Mouse (Mus musculus) T-helper 1 cell (primary cell): ENCODE results near the gene Crb1.
"Not testable (repeated sequence)": the region's sequence is repeated elsewhere in the genome, so short reads cannot be mapped to it uniquely, and the experiment has no call there.

Source experiments
- in situ Hi-C: fragments of 300-600 bp; cut with MboI, MseI; formaldehyde crosslinking; loops from one replicate; pipeline ENCODE4 v1.15.1; 2025; ENCODE audit warnings: high pct_unique_total_duplicates

Gene Crb1

DNA sequence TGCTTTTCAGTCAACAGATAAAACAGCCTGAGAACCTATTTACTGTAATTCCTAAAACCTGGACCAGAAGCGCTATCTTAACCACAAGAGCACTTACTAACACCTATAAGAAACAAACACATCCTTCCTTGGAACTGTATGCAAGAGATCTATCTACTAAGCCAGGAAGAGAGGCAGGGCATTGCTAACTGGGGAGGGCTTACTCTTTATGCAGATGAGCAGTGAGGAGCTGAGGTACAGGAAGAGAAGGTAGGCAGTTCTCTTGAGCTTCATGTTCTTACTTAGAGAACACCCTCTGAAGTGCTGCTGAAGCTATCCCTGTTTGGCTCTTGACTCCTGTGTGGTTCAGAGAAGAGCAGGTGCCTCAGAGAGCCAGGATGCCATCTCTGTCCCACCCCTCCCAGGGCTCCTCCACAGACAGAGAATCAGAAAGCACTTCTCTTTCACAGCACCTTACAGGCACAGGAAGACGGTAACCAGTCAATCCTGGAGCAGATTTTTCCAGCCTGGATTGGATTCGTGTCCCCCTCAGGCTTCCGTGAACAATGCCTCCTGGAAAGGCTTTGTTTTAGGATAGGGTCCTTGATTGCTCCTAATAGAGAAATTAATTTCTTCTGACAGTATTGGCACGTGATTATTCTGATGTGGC lies at the start of gene Crb1:
Gene Crb1, minus strand, starts transcription at position 463 of the 649 bp plus-strand sequence.
- in situ Hi-C loops = no loop called here

DNA sequence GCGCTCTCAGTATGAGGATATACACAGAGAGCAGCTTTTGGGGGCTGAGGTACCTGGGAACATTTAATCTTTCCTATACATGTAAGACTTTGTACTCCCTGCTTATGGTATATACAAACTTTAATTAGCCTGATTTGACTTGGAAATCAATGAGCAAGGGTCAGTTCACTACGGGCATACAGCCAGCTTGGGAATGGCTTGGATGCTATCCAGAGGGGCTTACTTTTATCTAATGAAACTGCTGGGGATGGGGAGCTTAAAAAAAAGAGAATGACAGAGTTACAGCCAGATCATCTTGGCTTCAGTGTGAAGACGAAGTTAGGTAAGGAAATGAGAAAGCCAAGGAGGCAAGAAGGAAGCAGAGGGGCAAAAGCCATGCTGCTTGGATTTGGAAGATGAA lies 48.1 kb upstream of the Crb1 start:
- in situ Hi-C loops = loop anchor here (10.0 kb wide), 1 partner anchor 1260 kb away; no protein-coding TSS in a partner anchor

DNA sequence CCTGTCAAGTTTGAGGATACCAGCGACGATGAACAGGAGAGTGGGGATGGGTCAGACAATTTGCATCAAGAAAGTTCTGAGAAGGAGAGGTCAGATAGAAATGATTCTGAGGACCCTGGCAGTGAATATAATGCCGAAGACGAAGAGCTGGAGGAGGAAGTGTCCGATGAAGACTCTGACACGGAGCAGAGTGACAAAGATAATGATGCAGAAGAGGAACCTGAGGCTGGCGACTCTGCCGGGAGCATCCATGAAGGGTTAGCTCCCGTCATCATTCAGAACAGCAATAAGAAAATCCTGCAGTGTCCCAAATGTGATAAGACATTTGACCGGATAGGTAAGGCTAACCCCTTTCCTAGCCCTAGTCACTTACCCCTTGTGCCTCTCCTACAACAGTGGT lies 47.0 kb upstream of the Crb1 start:
- in situ Hi-C loops = loop anchor here (10.0 kb wide), 1 partner anchor 1259 kb away; no protein-coding TSS in a partner anchor

DNA sequence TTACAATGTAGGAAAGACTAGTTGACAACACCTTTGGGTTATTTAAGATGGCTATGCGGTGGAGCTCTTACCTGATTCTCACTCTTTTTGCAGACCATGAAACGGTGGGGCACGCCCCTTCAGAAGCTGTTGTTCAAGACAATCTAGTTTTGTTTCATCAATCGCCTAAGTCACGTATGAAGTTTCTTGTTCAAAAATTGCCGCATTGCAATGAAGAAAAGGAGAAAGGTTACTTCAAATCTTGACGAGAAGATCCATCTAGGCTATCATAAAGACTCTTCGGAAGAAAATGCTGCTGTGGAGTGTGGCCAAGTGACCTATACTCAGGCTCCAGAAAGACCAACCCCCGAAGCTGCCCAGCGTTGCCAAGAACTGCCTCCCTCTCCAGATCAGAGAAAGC lies 46.0 kb upstream of the Crb1 start:
- in situ Hi-C loops = loop anchor here (10.0 kb wide), 1 partner anchor 1258 kb away; no protein-coding TSS in a partner anchor

DNA sequence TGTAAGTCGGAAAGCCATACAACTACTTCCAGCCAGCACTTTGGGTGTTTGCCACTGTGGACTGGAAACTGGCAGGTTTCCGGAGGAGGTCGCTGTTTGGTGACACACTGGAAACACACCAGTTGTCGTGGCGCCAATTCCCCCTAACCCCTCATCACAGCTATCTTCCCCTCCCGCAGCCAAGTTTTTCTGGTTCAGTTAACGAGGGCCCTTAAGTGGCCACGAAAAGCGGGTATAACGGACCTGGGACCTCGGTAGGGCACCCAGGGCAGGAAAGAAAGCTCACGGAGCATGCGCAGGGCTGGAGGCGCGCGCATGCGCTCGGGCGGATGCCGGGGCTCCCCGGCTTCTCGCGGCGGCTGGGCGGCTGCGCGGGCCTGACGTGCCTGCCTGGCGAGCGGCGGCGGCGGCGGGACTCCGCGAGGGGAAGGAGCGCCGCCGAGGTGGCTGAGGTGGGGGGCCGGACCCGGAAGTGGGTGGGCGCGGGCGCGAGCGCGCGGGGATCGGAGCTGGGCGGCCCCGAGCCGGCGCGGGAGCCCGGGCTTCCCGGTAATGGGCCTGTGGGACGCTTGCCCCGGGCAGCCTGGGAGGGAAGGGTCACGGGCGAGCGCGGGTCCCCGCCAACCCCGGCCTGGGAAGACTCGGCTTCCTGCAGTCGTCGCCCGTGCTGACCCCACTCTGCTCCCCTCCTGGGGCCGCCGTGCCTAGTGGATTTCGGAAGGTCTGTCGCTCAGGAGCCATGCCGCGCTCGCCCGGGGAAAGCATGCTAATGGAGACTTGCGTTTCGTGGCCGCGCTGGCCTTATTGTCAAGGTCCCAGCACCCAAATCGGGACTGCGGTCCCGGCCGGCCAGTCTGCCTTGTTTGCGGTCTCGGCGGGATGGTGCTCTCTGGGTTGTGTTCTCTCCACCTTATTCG lies 45.2 kb upstream of the Crb1 start, which contains the start of gene Zbtb41:
Gene Zbtb41, plus strand, starts transcription at position 414 of the 917 bp plus-strand sequence.
- in situ Hi-C loops = loop anchor here (10.0 kb wide), 1 partner anchor 1257 kb away; no protein-coding TSS in a partner anchor

DNA sequence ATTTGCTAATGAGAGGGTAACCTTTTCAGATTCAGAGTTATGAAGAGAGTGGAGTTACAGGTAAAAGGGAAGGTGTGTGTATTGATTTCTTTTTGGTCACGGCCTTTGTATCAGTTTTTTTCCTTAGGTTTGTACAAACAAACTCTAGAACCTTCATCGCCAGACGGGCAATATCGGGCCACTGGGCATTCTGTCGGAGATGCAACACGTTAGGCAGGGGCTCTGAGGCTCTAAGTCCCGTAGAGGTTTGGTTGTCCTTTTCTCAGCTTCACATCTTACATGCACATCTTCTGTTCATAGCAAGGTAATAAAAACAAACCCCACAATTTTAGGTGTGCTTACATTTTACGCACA lies 44.6 kb upstream of the Crb1 start:
- in situ Hi-C loops = loop anchor here (10.0 kb wide), 1 partner anchor 1257 kb away; no protein-coding TSS in a partner anchor

DNA sequence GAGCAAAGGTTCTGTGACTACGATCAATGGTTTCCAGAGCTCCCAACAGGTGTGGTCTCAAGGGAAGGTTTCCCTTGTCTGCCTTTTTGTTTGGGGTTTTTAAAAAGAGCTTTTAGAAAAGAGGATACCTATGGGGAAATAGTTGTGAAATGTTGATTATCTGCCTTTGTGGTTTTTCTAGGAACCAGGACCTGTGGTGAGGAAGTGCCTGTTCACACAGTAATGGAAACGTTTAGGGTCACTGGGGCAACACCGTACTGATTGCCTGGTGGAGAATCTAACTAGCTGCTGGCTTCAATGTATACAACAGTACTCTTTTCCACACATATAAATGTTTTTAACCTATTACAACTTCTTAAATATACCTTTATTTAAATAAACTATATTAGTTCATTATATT lies 36.6 kb upstream of the Crb1 start:
- in situ Hi-C loops = no loop called here

DNA sequence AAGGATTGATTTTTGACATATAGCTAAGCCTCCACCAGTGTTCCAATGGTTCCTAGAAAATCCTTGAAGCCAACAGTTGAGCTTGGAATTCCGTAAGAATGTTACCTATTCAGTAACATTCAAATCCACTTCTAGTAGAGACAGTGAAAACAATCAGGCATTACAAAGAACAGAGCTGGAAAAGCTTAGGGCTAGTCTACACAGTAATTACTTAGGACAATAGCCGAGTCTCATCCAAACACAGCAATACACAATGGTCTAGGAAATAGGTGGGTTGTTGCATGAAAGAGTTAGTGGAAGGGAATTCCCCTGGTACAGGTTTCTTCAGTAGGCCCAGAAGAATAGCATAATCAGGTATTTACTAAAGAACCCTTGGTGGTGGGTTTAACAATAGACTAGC lies 35.5 kb upstream of the Crb1 start:
- in situ Hi-C loops = not testable (repeated sequence)

DNA sequence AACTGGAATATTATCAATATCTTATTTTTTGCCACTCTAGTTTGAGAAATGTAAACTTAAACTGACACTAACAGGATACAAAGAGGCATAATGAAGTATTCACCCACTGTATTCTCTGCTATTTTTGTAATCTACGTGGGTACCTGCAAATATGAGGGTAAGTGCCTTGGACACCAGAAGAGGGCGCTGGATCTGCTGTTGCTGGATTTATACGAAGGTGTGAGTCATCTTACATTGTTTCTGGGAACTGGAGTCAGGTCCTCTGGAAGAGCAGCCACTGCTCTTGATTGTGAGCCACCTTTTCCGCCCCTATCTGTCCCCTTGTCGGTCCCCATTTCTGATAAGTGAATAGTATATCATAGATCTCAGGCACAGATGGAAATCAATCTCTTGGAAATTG lies 30.8 kb upstream of the Crb1 start:
- in situ Hi-C loops = no loop called here

DNA sequence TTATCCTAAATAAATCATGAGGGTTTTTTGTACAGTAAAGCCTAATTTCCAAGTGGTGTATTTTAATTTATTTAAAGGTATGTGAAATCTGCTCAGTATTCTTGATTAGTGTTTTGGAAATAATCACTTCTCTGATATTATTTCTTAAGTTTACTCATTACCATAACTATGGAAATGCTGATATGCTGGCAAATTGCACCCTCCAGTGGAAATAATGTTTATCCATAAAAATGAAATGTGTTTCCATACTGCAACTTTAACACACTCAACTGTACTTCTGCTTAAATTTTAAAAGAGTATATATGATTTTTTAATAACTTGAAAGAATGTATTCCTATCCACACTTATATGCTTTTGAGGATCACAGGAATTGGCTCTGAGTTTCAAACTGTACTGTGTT lies 28.9 kb upstream of the Crb1 start:
- in situ Hi-C loops = no loop called here

DNA sequence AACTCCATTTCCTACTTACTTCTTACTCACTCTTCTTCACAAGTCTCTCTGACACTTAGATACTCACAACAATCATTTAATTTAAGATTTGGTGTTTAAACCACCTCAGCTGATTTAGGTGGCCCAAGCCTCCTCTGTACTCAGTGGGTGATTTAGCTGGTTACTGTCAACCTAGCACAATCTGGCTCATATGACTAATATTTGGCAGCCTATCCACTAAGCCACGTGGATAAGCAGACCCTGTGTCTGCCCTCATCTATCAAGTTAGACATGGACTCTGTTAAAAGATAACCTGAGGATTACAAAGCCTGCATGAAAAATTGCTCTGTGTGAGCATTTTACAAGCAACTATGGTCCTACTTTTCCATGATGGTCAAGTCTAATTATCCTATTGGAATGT lies 19.7 kb upstream of the Crb1 start:
- in situ Hi-C loops = no loop called here

DNA sequence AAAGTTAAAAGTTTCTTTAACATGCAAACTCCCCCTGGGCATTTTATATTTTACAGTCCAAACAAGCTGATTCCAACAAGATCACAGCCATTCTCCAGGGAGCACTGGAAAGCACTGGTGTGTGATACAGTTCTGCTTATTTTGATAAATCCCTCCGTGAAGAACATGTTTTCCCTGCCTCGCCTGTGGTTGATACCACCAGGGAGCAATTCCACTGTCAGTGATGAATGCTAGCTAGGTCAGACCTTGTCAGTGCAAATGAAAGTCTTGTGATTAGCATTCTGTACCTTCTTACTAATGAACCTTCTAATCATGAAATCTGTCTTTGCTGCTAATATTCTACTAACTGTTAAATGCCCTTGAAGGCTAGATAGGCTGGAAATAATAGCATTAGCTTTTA lies 14.8 kb upstream of the Crb1 start:
- in situ Hi-C loops = no loop called here

DNA sequence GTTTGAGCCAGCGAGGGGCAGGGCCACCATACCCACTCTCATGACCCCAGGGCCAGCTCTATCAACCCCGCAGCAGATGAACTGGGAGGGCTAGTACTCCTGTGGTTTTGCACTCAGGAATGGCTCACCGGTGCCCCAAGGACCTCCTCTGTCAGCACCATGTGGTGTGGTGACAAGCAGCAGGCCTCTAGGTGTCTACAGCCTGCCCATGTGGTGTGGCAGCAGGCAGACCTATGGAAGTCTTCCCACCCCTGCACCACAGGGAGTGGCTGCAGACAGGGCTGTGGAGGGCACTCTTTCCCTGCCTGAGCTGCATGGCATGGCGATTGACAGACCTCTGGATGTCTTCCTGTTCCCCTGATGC lies 2.7 kb upstream of the Crb1 start:
- in situ Hi-C loops = no loop called here

DNA sequence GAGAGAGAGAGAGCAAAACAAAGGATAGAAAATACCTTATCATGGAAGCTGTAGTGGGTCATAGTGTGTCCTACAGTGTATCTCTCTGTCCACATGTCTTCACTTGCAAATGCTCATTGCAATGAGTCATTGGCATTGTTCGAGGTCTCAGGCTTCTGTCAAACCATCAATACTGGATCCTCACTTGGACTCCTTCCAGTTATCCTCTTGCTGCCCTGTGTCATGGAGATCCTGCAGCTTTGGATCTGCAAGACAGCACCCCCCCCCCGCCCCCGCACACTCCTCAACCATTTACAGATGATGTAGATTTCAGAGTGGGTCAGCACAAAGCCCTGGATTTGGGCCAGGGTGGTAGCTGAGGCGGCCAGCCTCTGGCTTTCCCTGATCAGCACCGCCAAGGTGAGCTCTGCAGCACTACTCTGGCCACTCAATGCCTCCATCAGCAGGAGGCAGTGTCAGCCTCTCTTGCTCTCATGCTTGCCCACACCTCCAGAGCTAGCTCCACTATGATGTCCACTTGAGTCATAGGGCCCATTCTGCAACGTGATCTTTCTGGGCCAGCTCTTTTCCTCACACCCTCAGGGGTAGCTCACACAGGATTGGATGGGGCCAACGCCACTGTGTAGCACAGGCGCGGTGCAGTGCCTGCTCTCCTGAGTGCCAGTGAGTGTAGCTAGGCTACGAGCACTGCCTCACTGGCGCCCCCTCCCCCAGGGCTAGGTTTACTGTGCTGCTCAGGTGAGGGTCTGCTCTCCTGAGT lies 2.1 kb upstream of the Crb1 start:
- in situ Hi-C loops = no loop called here

DNA sequence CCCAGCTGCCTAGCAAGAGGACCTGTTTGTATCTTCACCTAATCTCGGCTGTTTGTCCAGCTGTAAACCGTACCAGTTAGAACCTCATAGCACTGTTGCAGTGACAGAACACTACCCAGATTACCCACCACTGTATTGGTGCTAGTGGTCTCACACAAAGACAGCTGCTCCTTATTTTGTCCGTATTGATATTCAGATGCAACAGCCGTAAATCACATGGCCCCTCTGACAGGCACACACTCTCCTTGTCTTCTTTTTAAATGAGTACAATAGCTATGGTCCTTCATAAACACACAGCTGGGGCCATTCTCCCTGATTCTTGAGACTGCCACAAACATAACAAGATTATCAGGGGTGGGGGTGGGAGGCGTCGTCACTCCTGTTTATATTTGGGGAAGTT lies 1.0 kb downstream of the Crb1 start:
- in situ Hi-C loops = no loop called here

DNA sequence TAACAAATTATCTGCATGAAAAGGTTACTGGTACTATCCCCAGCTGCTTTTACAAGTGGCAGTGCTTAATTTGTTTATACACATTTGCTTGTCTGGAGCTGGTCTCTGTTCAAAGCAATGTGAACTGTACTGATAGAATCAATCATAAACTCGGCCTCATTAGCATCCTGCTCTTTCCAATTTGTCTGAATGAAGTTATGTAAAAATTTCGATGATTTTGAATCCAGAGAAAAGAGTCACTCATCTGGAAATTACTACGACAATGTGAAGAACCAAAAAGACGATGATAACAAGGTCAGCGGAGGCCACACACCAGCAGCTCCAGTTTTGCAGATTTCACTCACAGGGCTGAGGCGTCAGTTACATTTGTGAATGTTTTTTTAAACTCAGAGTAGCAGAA lies 5.6 kb downstream of the Crb1 start:
- in situ Hi-C loops = no loop called here

DNA sequence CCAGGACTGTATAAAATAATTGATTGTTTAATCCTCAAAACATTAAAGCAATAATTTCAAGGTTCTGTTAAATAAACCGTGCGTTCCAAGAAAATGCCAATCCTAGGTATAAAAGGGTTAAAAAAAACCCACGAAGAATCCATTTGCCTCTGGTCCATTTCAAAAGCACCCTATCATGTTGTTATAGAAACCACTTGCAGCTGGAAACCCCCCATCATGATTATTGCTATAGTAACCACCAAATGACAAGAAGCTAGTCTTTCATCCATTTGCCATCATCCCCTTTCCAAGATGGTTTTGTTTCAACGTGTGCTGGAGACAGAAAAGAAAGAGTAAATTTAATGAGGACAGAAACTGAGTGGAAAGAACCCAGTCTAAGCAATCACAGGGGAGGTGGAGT lies 28.3 kb downstream of the Crb1 start:
- in situ Hi-C loops = no loop called here

DNA sequence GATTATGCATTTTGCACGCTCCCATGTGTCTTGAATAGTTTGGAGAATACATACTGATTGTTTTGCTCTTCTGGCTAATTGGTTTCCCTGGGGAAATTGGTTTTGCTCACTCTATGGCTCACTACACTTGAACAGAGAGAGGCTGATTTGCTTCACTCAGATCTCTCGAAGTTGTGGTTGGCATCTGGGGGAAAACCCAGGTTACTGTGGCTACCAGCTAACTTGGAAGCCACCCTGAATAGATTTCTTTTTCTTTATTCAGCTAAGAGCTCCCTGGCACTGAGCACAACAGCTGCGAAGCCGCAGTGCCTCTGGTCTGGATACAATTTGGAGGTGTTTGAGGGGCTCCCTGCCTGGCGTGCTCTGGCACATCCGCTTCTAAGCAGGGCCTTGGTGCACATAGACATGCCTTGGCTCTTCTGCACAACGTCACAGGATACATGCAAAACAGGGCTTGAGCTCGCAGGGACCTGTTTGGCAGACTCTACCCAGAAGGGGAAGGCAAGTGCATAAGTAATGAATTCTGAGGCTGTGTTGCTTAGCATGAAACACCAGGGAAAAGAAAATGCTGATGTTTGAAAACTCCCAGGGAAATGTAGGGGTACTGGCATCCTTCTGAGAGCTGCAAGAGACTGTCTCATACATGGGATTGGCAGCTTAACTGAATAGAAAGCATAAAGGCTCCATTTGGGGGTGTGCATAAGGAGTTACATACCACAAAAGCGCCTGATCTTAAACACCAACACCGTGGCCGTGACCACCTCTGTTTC lies 30.1 kb downstream of the Crb1 start:
- in situ Hi-C loops = no loop called here

DNA sequence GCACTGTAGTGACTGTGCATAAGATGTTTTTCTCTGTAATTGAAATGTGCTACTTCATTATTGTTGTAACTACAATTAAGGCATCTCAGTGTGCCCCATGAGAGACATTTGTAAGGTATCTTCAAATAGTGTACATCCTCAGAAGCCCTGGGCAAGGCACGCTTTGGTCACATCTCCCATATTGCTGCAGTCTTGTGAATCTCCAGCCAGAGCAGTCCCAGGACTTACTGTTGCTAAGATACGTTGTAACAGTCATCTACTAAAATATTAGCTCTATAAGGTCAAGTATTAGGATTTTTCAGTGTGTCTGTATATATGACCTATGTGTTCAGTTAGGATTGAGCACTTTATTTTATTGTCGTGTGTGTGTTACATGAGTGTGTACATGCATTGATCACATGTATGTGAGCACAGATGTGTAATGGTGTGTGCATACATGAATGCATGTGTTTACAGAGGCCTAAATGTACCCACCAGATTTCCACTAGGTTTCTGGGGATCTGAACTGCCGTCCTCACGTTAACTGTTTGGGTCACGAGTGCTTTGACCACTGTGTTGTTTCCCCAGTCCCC lies 30.8 kb downstream of the Crb1 start:
- in situ Hi-C loops = no loop called here

DNA sequence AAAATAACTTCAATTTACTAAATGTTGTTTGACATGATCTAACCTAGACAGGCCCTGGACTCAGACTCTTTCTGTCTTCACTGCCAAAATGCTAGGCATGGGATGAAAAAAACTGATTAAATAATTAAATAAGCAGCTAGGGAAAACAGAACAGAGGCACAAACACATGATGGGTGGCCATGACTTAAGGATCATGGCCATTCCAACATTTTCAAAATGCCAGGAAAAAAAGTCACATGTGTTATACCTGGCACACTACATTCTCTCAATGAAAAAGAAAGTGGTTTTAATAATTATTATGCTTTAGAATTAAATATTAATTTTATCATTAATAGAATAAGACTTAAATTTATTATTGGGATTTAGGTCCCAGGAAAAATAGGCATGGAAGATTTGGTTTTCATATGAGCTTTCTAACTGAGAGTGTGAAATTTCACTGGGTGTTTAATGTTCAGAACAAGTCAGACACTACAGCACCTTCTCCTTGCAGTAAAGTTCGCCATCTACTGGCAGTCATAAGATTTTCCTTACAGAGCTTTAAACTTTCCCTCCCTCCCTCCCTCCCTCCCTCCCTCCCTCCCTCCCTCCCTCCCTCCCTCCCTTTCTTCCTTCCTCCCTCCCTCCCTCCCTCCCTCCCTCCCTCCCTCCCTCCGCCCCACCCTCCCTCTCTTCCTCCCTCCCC lies 36.6 kb downstream of the Crb1 start:
- in situ Hi-C loops = no loop called here
